ENCODE assay signal across 18 mouse cellular contexts in genomic region chr13:37557766-37558165, GRCm38 (mm10).
"Had no signal": no experiment of that assay in that cellular context is flagged by ENCODE, and none has a peak within 500 bp of the region (broad histone marks: within the 10 kb centered on the region; RNA-seq: fewer than 3 reads in every experiment).

No protein-coding gene starts in this region.

- DNase-seq: kidney, adult 18-20 months; kidney, adult 9 months; kidney, postnatal 14 days; kidney, postnatal 4 days; liver; lung, adult 18-20 months; lung, postnatal 10 days; lung, postnatal 36 days; retina, postnatal 1 day; right cerebral cortex, postnatal 25 days had no signal

- H3K27ac ChIP-seq: limb, embryonic 13.5 days; liver, embryonic 12.5 days; liver, embryonic 15.5 days; lung, embryonic 15.5 days; midbrain, embryonic 12.5 days; midbrain, embryonic 15.5 days; neural tube, embryonic 12.5 days; stomach, postnatal 0 days had no signal

- H3K9me3 ChIP-seq: limb, embryonic 13.5 days; liver, embryonic 12.5 days; liver, embryonic 15.5 days; lung, embryonic 15.5 days; midbrain, embryonic 12.5 days; midbrain, embryonic 15.5 days; neural tube, embryonic 12.5 days had no signal

- ATAC-seq: liver, embryonic 12.5 days had no signal

- H3K27me3 ChIP-seq: limb, embryonic 13.5 days; liver, embryonic 12.5 days; liver, embryonic 15.5 days; lung, embryonic 15.5 days; midbrain, embryonic 15.5 days; neural tube, embryonic 12.5 days had no signal

- H3K4me1 ChIP-seq: midbrain, embryonic 15.5 days had no signal

- H3K36me3 ChIP-seq: limb, embryonic 13.5 days; liver, embryonic 12.5 days; liver, embryonic 15.5 days; lung, embryonic 15.5 days; midbrain, embryonic 12.5 days; midbrain, embryonic 15.5 days; neural tube, embryonic 12.5 days had no signal

- H3K4me3 ChIP-seq: limb, embryonic 13.5 days; liver, embryonic 12.5 days; liver, embryonic 15.5 days; lung, embryonic 15.5 days; midbrain, embryonic 12.5 days; midbrain, embryonic 15.5 days; neural tube, embryonic 12.5 days had no signal
